Mouse (Mus musculus): ENCODE results near the gene Cdc73. TPM values are rescaled to one million over a fixed set of nuclear protein-coding genes. Genes with fewer than 3 reads are reported as not detected.

Cdc73 gene
- polyA plus RNA-seq, 2 experiments = 9.4 to 10.7 TPM

DNA sequence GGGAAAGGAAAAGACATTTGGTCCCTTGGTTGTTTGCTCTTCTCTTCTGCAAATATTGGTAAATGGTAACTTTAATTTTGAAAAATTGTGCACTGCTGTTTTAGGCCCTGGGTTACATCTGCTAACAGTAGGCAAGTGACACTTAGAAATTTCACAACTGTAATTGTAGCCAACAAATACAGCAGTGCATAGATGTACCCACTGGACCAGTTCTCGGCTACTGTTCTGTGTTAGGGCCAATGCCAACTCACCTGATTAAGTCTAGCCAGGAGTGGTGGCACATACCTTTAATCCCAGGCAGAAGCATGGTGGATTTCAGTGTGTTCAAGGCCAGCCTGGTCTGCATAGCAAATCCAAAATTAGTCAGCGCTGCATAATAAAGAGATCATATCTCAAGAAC, 52.4 kb downstream of the Cdc73 start:
- DNase-seq (ENCODE audit: low read depth in 3 of 3, low spot score in 3 of 3) = no peak
- Histone ChIP-seq H3K27ac (no peak overlapping the region), H3K36me3 (replicated peaks; ENCODE audit: control insufficient read depth, insufficient read depth, low read depth) (no peaks in the 10 kb centered on the region), H3K27me3 (ENCODE audit: control insufficient read depth, insufficient read depth, low read length) (no peaks in the 10 kb centered on the region), H3K9me3 (ENCODE audit: control insufficient read depth, low read length) (no peaks in the 10 kb centered on the region), H3K4me3 (ENCODE audit: insufficient read depth in 1 of 2, low read depth in 2 of 2, low read length in 2 of 2) (no peak overlapping the region), H3K4me2 (ENCODE audit: low read depth) (no peak overlapping the region), H3K9ac (replicated peaks) (no peak overlapping the region), H3K4me1 (replicated peaks; ENCODE audit: control insufficient read depth in 2 of 2, insufficient read depth in 2 of 2, low read length in 1 of 2) (0 out of 4 replicates have a peak, but pooled peaks cover 0 to 3% of the 10 kb centered on the region in 2 experiments)
- TF ChIP-seq EP300 (IDR thresholded peaks at IDR 0.05; ENCODE audit: low read depth) = no peak
- TF ChIP-seq CTCF (IDR thresholded peaks at IDR 0.05; ENCODE audit: low read depth) = no peak
- WGBS (ENCODE audit: insufficient replicate concordance) = 87% methylated on average over 2 of the region's 2 CpGs
- ATAC-seq (ENCODE audit: insufficient read depth) = no peak

DNA sequence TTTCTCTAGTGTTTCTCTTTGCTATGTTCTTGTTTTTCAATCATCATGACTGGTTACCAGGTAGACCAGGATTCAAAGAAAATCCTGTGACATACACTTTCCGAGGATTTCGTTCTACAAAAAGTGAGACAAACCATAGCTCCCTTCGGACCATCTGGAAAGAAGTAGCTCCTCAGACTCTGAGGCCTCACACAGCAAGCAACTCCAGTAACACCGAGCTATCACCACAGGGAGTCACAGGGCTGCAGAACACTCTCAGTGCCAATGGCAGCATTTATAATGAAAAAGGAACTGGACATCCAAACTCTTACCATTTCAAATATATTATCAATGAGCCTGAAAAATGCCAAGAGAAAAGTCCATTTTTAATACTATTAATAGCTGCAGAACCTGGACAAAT, 56.5 kb downstream of the Cdc73 start:
- 86% methylated on average over 4 of the region's 4 CpGs for WGBS (ENCODE audit: insufficient replicate concordance)
- DNase-seq (ENCODE audit: low read depth in 3 of 3, low spot score in 3 of 3) (no peak), ATAC-seq (ENCODE audit: insufficient read depth) (no peak)
- no peaks in the 10 kb centered on the region for H3K4me1 ChIP-seq (replicated peaks; ENCODE audit: control insufficient read depth in 2 of 2, insufficient read depth in 2 of 2, low read length in 1 of 2)
- H3K27ac ChIP-seq = no peak overlapping the region
- no peak for TF ChIP-seq CTCF (IDR thresholded peaks at IDR 0.05; ENCODE audit: low read depth)
- TF ChIP-seq EP300 (IDR thresholded peaks at IDR 0.05; ENCODE audit: low read depth) = no peak
- H3K36me3 ChIP-seq (replicated peaks; ENCODE audit: control insufficient read depth, insufficient read depth, low read depth) = no peaks in the 10 kb centered on the region
- no peak overlapping the region for H3K9ac ChIP-seq (replicated peaks)
- no peak overlapping the region for H3K4me2 ChIP-seq (ENCODE audit: low read depth)
- H3K9me3 ChIP-seq (ENCODE audit: control insufficient read depth, low read length) = no peaks in the 10 kb centered on the region
- H3K27me3 ChIP-seq (ENCODE audit: control insufficient read depth, insufficient read depth, low read length) = no peaks in the 10 kb centered on the region
- no peak overlapping the region for H3K4me3 ChIP-seq (ENCODE audit: insufficient read depth in 1 of 2, low read depth in 2 of 2, low read length in 2 of 2)

DNA sequence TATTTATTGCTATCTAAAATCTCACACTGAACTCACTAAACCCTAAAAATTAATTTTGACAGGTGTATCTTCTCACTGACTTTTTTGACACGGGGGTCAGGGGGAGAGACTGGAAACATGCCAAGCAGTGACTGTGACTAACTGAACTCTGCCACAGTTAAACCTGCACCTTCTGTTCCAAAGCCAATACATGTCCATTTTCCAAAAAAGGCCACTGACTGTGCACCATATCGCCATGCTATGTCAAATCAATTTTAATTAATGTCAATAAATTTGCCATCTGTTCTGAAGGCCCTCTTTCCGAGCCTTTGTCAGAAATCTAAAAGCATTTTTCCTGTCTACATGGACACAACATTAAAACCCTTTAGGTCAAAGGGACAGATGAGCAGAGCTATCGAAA, 57.3 kb downstream of the Cdc73 start:
- Histone ChIP-seq H3K27me3 (ENCODE audit: control insufficient read depth, insufficient read depth, low read length) (no peaks in the 10 kb centered on the region), H3K4me2 (ENCODE audit: low read depth) (no peak overlapping the region), H3K4me3 (ENCODE audit: insufficient read depth in 1 of 2, low read depth in 2 of 2, low read length in 2 of 2) (no peak overlapping the region), H3K9ac (replicated peaks) (no peak overlapping the region), H3K4me1 (replicated peaks; ENCODE audit: control insufficient read depth in 2 of 2, insufficient read depth in 2 of 2, low read length in 1 of 2) (no peaks in the 10 kb centered on the region), H3K9me3 (ENCODE audit: control insufficient read depth, low read length) (no peaks in the 10 kb centered on the region), H3K36me3 (replicated peaks; ENCODE audit: control insufficient read depth, insufficient read depth, low read depth) (no peaks in the 10 kb centered on the region), H3K27ac (no peak overlapping the region)
- no peak for TF ChIP-seq CTCF (IDR thresholded peaks at IDR 0.05; ENCODE audit: low read depth)
- TF ChIP-seq EP300 (IDR thresholded peaks at IDR 0.05; ENCODE audit: low read depth) = no peak
- ATAC-seq (ENCODE audit: insufficient read depth) (no peak), DNase-seq (ENCODE audit: low read depth in 3 of 3, low spot score in 3 of 3) (no peak)
- WGBS (ENCODE audit: insufficient replicate concordance) = 72% methylated on average over 4 of the region's 4 CpGs

DNA sequence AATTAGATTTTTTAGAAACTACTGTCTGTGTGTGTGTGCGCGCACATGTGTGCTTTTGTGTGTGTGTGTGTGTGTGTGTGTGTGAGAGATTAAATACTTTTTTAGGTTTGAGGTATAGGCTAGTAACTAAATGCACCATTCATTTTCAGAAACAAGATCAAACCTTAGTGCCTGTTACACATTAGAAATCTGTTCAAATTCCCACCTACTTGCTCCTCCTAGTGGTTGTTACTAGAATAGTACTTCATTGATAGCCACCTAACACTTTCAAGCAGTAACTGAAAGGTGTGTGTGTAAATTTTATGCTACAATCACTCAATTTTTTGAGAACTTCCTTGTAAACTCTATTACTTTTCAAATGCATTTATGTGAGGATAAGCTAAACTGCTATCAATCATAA, 58.5 kb downstream of the Cdc73 start:
- H3K4me1 ChIP-seq (replicated peaks; ENCODE audit: control insufficient read depth in 2 of 2, insufficient read depth in 2 of 2, low read length in 1 of 2) = no peaks in the 10 kb centered on the region
- H3K27me3 ChIP-seq (ENCODE audit: control insufficient read depth, insufficient read depth, low read length) = no peaks in the 10 kb centered on the region
- H3K9me3 ChIP-seq (ENCODE audit: control insufficient read depth, low read length) = no peaks in the 10 kb centered on the region
- no peak overlapping the region for H3K4me2 ChIP-seq (ENCODE audit: low read depth)
- TF ChIP-seq CTCF (IDR thresholded peaks at IDR 0.05; ENCODE audit: low read depth) (peak; percentile 54), EP300 (IDR thresholded peaks at IDR 0.05; ENCODE audit: low read depth) (no peak)
- 89% methylated on average over 2 of the region's 2 CpGs for WGBS (ENCODE audit: insufficient replicate concordance)
- DNase-seq (ENCODE audit: low read depth in 3 of 3, low spot score in 3 of 3) = peak in 1 of 3 experiments; percentile 19
- H3K27ac ChIP-seq = no peak overlapping the region
- no peak overlapping the region for H3K4me3 ChIP-seq (ENCODE audit: insufficient read depth in 1 of 2, low read depth in 2 of 2, low read length in 2 of 2)
- H3K36me3 ChIP-seq (replicated peaks; ENCODE audit: control insufficient read depth, insufficient read depth, low read depth) = no peaks in the 10 kb centered on the region
- H3K9ac ChIP-seq (replicated peaks) = no peak overlapping the region
- ATAC-seq (ENCODE audit: insufficient read depth) = no peak

DNA sequence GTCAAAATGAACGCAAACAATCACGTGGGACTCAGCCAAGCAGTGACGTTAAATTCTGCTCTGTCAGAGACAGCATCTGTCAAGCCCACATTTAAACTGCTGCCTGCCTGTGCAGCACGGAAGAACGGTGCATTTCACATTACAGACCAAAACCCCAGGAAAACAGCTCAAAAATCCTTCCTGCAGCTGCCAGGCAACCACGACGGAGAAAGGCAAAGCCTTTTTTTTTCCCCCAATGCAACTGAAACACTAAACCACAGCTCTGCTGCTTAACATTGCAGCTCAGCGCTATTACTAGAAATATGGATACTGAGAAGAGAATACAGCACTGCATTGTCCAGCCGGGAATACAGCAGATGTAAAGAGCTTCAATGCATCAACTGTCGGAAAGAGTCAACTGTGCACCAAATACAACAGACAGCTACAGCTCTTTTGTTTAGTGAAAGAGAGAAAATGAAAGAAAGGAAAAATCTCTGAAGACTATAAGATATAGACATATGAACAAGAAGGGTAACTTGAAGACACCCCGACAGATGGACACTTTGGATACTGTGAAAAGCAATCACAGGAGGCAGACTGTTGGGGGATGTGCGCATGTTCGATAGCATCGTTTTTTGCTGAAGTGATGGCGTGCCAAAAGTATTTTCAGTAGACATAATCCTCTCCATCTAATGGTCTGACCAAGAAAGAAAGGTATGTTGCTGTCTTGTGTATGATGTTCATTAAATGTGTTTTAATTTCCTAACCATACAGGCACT, 61.9 kb downstream of the Cdc73 start, which contains the start of gene B3galt2:
B3galt2 (plus strand) TSS at position 15 of the 758 bp plus-strand sequence.
- no peak for TF ChIP-seq CTCF (IDR thresholded peaks at IDR 0.05; ENCODE audit: low read depth)
- TF ChIP-seq EP300 (IDR thresholded peaks at IDR 0.05; ENCODE audit: low read depth) = no peak
- Histone ChIP-seq H3K4me1 (replicated peaks; ENCODE audit: control insufficient read depth in 2 of 2, insufficient read depth in 2 of 2, low read length in 1 of 2) (peaks cover 0 to 4% of the 10 kb centered on the region in 2 experiments; a peak in 2 of 4 replicates), H3K4me3 (ENCODE audit: insufficient read depth in 1 of 2, low read depth in 2 of 2, low read length in 2 of 2) (no peak within 1 kb of the TSS), H3K27me3 (ENCODE audit: control insufficient read depth, insufficient read depth, low read length) (no peaks in the 10 kb centered on the region), H3K9me3 (ENCODE audit: control insufficient read depth, low read length) (no peaks in the 10 kb centered on the region), H3K9ac (replicated peaks) (no peak within 1 kb of the TSS), H3K27ac (no peak within 1 kb of the TSS), H3K36me3 (replicated peaks; ENCODE audit: control insufficient read depth, insufficient read depth, low read depth) (no peaks in the 10 kb centered on the region), H3K4me2 (ENCODE audit: low read depth) (no peak within 1 kb of the TSS)
- DNase-seq (ENCODE audit: low read depth in 3 of 3, low spot score in 3 of 3) (no peak), ATAC-seq (ENCODE audit: insufficient read depth) (no peak)
- 67% methylated on average over 15 of the region's 15 CpGs for WGBS (ENCODE audit: insufficient replicate concordance)

All from liver, embryonic 14.5 days (tissue).